Comparison of ENCODE assay signal across 8 mouse cellular contexts in genomic region chr4:148286226-148287031, GRCm38 (mm10). TPM values are rescaled to one million over a fixed set of nuclear protein-coding genes. Genes with fewer than 3 reads are reported as not detected.
DNase-seq lines count a peak whose midpoint lies in the region; ATAC-seq and TF ChIP-seq lines count a peak whose summit lies in the region.

No protein-coding gene starts in this region.

- H3K36me3 ChIP-seq in hindbrain, postnatal 0 days (ENCODE audit: insufficient read depth, low read length) = no peaks in the 10 kb centered on the region

- peak overlapping the region; percentile 77 for H3K9ac ChIP-seq in hindbrain, postnatal 0 days (replicated peaks; ENCODE audit: low read length)

- H3K4me1 ChIP-seq in hindbrain, postnatal 0 days (ENCODE audit: insufficient read depth, low read length) = peaks cover 20% of the 10 kb centered on the region

- TF ChIP-seq CTCF in hindbrain, postnatal 0 days (IDR thresholded peaks at IDR 0.05; ENCODE audit: low read depth) = no peak

- H3K4me3 ChIP-seq in hindbrain, postnatal 0 days (ENCODE audit: low read length) = peak overlapping the region; percentile 59

- H3K27me3 ChIP-seq in hindbrain, postnatal 0 days (ENCODE audit: insufficient read depth, low read length) = no peaks in the 10 kb centered on the region; the same call in 1 of the 2 replicates

- DNase-seq in kidney, adult 18-20 months = peak; percentile 16
- no peak for DNase-seq in kidney, adult 11 months
- peak; percentile 50 for DNase-seq in NIH3T3 (ENCODE audit: low read depth)
- DNase-seq in embryo, embryonic 10.5 days (ENCODE audit: low spot score) = peak; percentile 83
- DNase-seq in hindbrain, postnatal 0 days (ENCODE audit: low spot score) = peak; percentile 56
- DNase-seq in testis, postnatal 14 days (ENCODE audit: low spot score) = peak; percentile 29
- DNase-seq in heart, adult 11 months = no peak

- peak overlapping the region; percentile 72; the same call in 1 of the 2 replicates for H3K27ac ChIP-seq in hindbrain, postnatal 0 days

- 10% methylated on average over 22 of the region's 22 CpGs for WGBS in hindbrain, postnatal 0 days

- H3K9me3 ChIP-seq in hindbrain, postnatal 0 days (ENCODE audit: low read length) = no peaks in the 10 kb centered on the region

- peak overlapping the region; percentile 79 for H3K4me2 ChIP-seq in hindbrain, postnatal 0 days (ENCODE audit: low read depth, low read length)

- no peak for ATAC-seq in hindbrain, postnatal 0 days
- peak; percentile 50; the same call in 1 of the 2 replicates for ATAC-seq in megakaryocyte-erythroid progenitor cell, adult 5-6 weeks (replicated peaks; ENCODE audit: low FRiP score, low TSS enrichment, poor library complexity, severe bottlenecking)

RNA-seq across cellular contexts. Expression of gene Disp3, which starts 1.3 kb away (rescaled TPM):
- total RNA-seq in hindbrain, postnatal 0 days (2014; rRNA removed) = 31.6 and 53.0 TPM in 2 replicates
- 7.7 and 8.4 TPM in 2 replicates for polyA plus RNA-seq in hindbrain, postnatal 0 days (2015; fragmentation: Nextera tagmentation; extraction: Ambion mirVana)
- not detected in 2 replicates for total RNA-seq in megakaryocyte-erythroid progenitor cell, adult 5-6 weeks (2014; fragmentation: Nextera tagmentation)
- not detected in 2 replicates for total RNA-seq in megakaryocyte-erythroid progenitor cell, adult 5-6 weeks (2017)

Comparison
In these comparisons a context has a peak if more than half of its experiments do, and no peak if none do; other contexts are left out.
1. DNase-seq: peak in kidney, adult 18-20 months (single experiment), NIH3T3 (single experiment), embryo, embryonic 10.5 days (single experiment), hindbrain, postnatal 0 days (single experiment) and testis, postnatal 14 days (single experiment); none in kidney, adult 11 months (single experiment) and heart, adult 11 months (single experiment).
2. RNA of gene Disp3, which starts 1.3 kb away (total RNA-seq): 31.6 to 53.0 TPM in hindbrain, postnatal 0 days; not detected in megakaryocyte-erythroid progenitor cell, adult 5-6 weeks; every median in the first group is over 10 times any median in the second.